Mouse (Mus musculus) layer of hippocampus, adult 2 months (tissue): Measurements from ENCODE around the gene Rab36. TPM values are rescaled to one million over a fixed set of nuclear protein-coding genes. Genes with fewer than 3 reads are reported as not detected.
A peak's percentile ranks its signal among the peaks of the same experiment; 100 is the strongest.

Experiments
- DNase-seq, 2 experiments: peaks; one replicate each; pipeline ENCODE4 v3.0.0; 2022; ENCODE audit warnings: low spot score in 2 of 2
- H3K27ac ChIP-seq: fragments of 200-600 bp; 2 replicates; pipeline ENCODE4 v1.8.1; 2022
- H3K4me3 ChIP-seq: fragments of 200-600 bp; 2 replicates; pipeline ENCODE4 v1.8.1; 2022; ENCODE audit warnings: mild to moderate bottlenecking
- CTCF ChIP-seq: fragments of 200-600 bp; conservative IDR thresholded peaks from 2 replicates; pipeline ENCODE4 v1.8.1; 2022; ENCODE audit warnings: antibody characterized with exemption, mild to moderate bottlenecking, moderate library complexity
- total RNA-seq, 2 experiments: library from RNA; stranded (reverse); gene quantifications; 2 replicates each; pipeline ENCODE4 v1.2.3; 2021

The Rab36 gene
- total RNA-seq, 2 experiments from 2014 or later: 33.6 to 34.6 TPM

- TF ChIP-seq CTCF: no peak
- no peak overlapping the region for H3K27ac ChIP-seq
- no peak overlapping the region; the same call in 1 of the 2 replicates for H3K4me3 ChIP-seq
- no peak for DNase-seq
Observed at GRCm38 (mm10) chr10:75065691-75066090, 28.8 kb downstream of the Rab36 start.

- Histone ChIP-seq H3K27ac (peak overlapping the region; percentile 51; the same call in 1 of the 2 replicates), H3K4me3 (no peak overlapping the region)
- no peak for DNase-seq
- TF ChIP-seq CTCF: no peak
Observed at GRCm38 (mm10) chr10:75067446-75067845, 30.6 kb downstream of the Rab36 start.

GRCm38 (mm10) chr10:75068086-75068485 is 31.2 kb downstream of the Rab36 start:
- Histone ChIP-seq H3K27ac (peak overlapping the region; percentile 72), H3K4me3 (no peak overlapping the region; the same call in 1 of the 2 replicates)
- no peak for TF ChIP-seq CTCF
- no peak for DNase-seq

GRCm38 (mm10) chr10:75068624-75069328 is 31.9 kb downstream of the Rab36 start:
- Histone ChIP-seq H3K4me3 (peak overlapping the region; percentile 5; the same call in 1 of the 2 replicates), H3K27ac (peak overlapping the region; percentile 72)
- no peak for TF ChIP-seq CTCF
- no peak for DNase-seq

GRCm38 (mm10) chr10:75070281-75070976 is 33.6 kb downstream of the Rab36 start:
- Histone ChIP-seq H3K27ac (no peak overlapping the region; the same call in 1 of the 2 replicates), H3K4me3 (no peak overlapping the region)
- no peak for TF ChIP-seq CTCF
- no peak for DNase-seq

GRCm38 (mm10) chr10:75075665-75076064 is 38.8 kb downstream of the Rab36 start:
- TF ChIP-seq CTCF: no peak
- Histone ChIP-seq H3K27ac (no peak overlapping the region), H3K4me3 (no peak overlapping the region)
- no peak for DNase-seq

- TF ChIP-seq CTCF: no peak
- DNase-seq: no peak
- no peak overlapping the region for H3K27ac ChIP-seq
- H3K4me3 ChIP-seq: no peak overlapping the region
Observed at GRCm38 (mm10) chr10:75078174-75079128, 41.6 kb downstream of the Rab36 start.

- H3K4me3 ChIP-seq: no peak overlapping the region
- no peak for TF ChIP-seq CTCF
- peak; percentile 70 to 73 for DNase-seq
- H3K27ac ChIP-seq: peak overlapping the region; percentile 63
Observed at GRCm38 (mm10) chr10:75085330-75085729, 48.5 kb downstream of the Rab36 start.

- DNase-seq: no peak
- Histone ChIP-seq H3K4me3 (no peak overlapping the region), H3K27ac (no peak overlapping the region)
- no peak for TF ChIP-seq CTCF
Observed at GRCm38 (mm10) chr10:75088471-75088870, 51.6 kb downstream of the Rab36 start.

GRCm38 (mm10) chr10:75091478-75092152 is 54.8 kb downstream of the Rab36 start:
- Histone ChIP-seq H3K27ac (peak overlapping the region; percentile 36; the same call in 1 of the 2 replicates), H3K4me3 (no peak overlapping the region)
- DNase-seq: no peak
- no peak for TF ChIP-seq CTCF

- no peak for DNase-seq
- H3K27ac ChIP-seq: peak overlapping the region; percentile 83; the same call in 1 of the 2 replicates
- H3K4me3 ChIP-seq: no peak overlapping the region
- no peak for TF ChIP-seq CTCF
Observed at GRCm38 (mm10) chr10:75093252-75093987, 56.6 kb downstream of the Rab36 start.

GRCm38 (mm10) chr10:75094338-75094737 is 57.5 kb downstream of the Rab36 start:
- no peak for DNase-seq
- Histone ChIP-seq H3K4me3 (no peak overlapping the region), H3K27ac (peak overlapping the region; percentile 83)
- no peak for TF ChIP-seq CTCF
